Mouse (Mus musculus) gonadal fat pad, adult 2 months (tissue): ENCODE measurements at regions not wholly inside any gene's neighbourhood (a gene's known extent, or its start where the extent isn't known, plus 50 kb on each side); places are given as distances from the start of the nearest gene placed in this dataset.
"Not testable (repeated sequence)": the region's sequence is repeated elsewhere in the genome, so short reads cannot be mapped to it uniquely, and the experiment has no call there.

ENCODE experiments used
- DNase-seq: peaks from one replicate; pipeline ENCODE4 v3.0.0-alpha.2; 2012; ENCODE audit warnings: low read depth

- DNase-seq = not testable (repeated sequence)
Observed at GRCm38 (mm10) chr14:120830389-120830835, 80.6 kb upstream of the Ipo5 start.

- DNase-seq = no peak
Observed at GRCm38 (mm10) chr14:120831397-120831796, 79.6 kb upstream of the Ipo5 start.

- DNase-seq = peak; percentile 73
Observed at GRCm38 (mm10) chr14:120831847-120832613, 79.0 kb upstream of the Ipo5 start.

DNA sequence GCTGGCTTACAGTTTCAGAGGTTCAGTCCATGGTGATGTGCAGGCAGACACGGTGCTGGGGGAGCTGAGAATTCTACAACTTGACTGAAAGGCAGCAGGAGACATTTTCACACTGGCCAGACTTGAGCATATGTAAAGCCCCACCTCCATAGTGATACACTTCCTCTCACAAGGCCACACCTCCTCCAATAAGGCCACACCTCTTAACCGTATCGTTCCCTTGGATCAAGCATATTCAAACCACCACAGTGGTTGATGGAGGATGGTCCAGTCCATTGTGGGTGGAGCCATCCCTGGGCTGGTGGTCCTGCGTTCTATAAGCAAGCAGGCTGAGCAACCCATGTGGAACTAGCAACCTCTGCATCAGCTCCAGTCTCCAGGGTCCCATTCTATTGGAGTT is 76.2 kb upstream of the Ipo5 start:
- DNase-seq = no peak

DNA sequence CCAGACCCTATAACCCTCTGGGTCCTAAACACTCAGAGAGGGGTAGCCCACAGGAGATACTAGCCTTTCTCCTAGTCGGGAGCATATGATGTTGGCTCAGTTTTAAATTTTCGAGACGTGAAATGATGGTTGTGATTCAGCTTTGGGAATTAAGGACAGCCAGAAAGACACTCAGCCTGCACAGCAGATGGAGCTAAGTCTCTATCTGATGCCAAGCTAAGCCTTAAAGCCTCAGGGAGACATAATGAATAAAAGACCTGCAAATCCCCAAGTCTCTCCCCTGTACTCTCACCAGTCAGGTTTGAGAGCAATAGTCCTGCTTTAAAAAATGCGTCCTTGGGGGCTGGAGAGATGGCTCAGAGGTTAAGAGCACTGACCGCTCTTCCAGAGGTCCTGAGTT is 75.3 kb upstream of the Ipo5 start:
- no peak for DNase-seq

DNA sequence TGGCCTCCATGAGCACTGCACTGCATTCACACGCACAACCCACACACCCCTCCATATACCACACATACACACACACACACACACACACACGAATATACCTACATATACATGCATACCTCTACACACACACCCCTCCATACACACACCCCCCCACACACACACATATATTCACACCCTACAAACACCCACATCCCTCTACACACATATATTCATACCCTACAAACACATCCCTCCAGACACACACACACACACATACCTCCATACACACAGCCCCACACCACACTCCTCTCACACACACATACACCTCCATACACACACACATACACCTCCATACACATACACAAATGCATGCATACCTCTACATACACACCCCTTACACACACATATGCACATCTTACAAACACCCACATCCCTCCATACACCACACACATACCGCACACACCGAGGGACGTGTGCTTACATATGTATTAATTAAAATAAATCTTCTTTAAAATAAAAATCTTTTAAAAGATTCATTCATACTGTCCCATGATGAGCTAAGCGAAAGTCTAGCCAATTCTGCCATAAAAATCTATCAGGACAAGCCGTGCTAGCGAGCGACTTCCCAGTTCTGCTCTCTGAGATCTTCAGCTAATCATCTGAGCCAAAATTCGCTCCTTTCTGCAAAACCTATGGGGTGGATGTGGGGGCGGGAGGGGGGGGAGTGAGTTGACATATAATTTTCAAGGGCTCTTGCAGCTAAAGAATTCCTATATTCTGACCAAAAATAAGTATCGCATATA is 74.3 kb upstream of the Ipo5 start:
- DNase-seq = no peak

- DNase-seq = no peak
Observed at GRCm38 (mm10) chr14:120840900-120841299, 70.1 kb upstream of the Ipo5 start.

DNA sequence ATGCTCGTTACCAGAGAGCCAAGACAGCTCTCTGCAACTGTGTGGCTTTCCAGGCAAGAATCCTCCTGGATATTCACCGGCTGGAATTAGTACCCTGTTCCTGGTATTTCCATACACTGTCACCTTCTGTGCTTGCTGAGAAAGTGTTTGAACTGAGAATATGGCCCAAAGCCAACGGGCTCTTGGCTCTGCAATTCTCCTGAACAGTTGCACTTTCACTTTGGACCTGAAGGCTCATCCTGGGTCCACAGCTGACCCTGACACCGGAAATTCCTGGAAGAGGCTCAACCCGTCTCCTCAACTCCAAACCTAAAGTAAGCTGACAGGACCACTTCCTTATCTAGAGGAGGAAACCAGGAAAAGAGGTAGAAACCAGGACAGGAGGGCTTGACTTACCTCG is 69.7 kb upstream of the Ipo5 start:
- DNase-seq = no peak

- DNase-seq = no peak
Observed at GRCm38 (mm10) chr14:120845172-120845571, 65.9 kb upstream of the Ipo5 start.

- peak; percentile 49 for DNase-seq
Observed at GRCm38 (mm10) chr14:120846073-120846850, 64.8 kb upstream of the Ipo5 start.

- DNase-seq = no peak
Observed at GRCm38 (mm10) chr14:120847006-120847405, 64.0 kb upstream of the Ipo5 start.

DNA sequence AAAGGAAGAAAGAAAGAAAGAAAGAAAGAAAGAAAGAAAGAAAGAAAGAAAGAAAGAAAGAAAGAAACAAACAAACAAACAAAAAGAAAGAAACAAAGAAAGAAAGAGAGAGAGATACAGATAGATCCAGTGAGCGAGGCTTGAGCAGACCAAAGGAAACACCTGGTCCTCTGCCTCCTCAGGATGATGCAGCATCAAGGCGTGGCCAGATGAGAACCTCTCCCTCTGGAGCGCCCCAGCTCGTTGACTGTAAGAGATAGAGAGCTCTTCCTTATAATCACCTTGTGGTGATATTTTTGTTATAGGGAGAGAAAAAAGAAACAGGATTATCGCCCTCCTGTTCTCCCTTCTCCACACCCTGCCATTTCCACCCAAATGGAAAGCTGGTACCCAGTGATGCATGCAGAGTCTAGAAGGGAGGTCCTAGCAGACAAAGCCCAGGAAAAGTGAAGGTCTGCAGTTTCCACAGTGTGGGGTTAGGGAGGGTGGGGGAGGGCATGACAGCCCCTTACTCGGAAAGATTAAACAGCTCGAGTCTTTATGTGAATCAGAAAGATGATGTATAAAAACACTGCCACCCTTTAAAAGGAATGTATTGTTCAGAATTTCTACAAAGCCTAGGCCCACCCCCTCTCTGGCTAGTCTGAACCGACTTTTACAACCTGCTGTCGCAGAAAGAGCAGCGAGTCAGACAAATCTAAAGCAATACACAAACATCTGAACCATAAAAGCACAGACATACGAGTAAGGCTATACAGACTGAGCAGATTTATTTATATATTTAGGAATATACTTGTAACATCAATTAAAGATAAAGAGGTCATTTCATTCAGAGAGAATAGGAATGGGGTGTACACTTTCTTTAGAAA is 62.7 kb upstream of the Ipo5 start:
- DNase-seq = no peak

GRCm38 (mm10) chr14:120849159-120849558 is 61.9 kb upstream of the Ipo5 start:
- DNase-seq = no peak

GRCm38 (mm10) chr14:120853643-120854042 is 57.4 kb upstream of the Ipo5 start:
- DNase-seq = no peak

GRCm38 (mm10) chr14:120854559-120854958 is 56.5 kb upstream of the Ipo5 start:
- no peak for DNase-seq

DNA sequence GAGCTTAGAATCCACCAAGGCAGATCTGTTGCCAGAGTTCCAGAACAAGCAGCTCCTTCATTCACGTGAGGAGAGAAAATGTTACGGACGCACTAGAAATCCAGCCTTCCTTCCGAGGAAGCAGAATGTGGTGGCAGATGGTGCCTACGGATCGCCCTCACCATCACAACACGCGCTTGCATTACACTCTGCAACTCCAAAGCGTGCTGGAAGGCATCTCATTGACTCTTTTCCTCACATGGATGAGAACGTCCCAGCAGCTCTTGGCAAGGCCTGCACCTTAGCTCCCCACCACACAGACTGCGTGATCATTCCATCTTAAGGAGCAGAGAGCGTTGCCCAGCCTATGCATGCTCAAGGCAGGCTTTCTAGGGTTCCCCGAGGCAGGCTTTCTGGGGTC is 55.8 kb upstream of the Ipo5 start:
- no peak for DNase-seq
